In genomic region chr17:87473441-87473735, GRCm38 (mm10) we compare ENCODE assay signal across 8 mouse cellular contexts. TPM values are rescaled to one million over a fixed set of nuclear protein-coding genes. Genes with fewer than 3 reads are reported as not detected.
DNase-seq lines count a peak whose midpoint lies in the region; ATAC-seq and TF ChIP-seq lines count a peak whose summit lies in the region.

No protein-coding gene starts in this region.

- TF ChIP-seq CTCF in testis, adult 2 months (IDR thresholded peaks at IDR 0.05; ENCODE audit: control insufficient read depth, insufficient read depth, insufficient replicate concordance, low read depth, low read length), result no peak

- H3K4me1 ChIP-seq in heart, embryonic 10.5 days, result peaks cover 62% of the 10 kb centered on the region
- H3K4me1 ChIP-seq in testis, adult 2 months (ENCODE audit: control insufficient read depth, insufficient read depth, low read length), result peaks cover 9% of the 10 kb centered on the region
- peaks cover 69% of the 10 kb centered on the region for H3K4me1 ChIP-seq in liver, embryonic 12.5 days

- H3K4me3 ChIP-seq in heart, embryonic 10.5 days, result peak overlapping the region; percentile 62
- H3K4me3 ChIP-seq in testis, adult 2 months (ENCODE audit: control insufficient read depth, low read depth, low read length), result peak overlapping the region; percentile 40
- peak overlapping the region; percentile 30 for H3K4me3 ChIP-seq in liver, embryonic 12.5 days

- H3K27ac ChIP-seq in heart, embryonic 10.5 days, result peak overlapping the region; percentile 84
- peak overlapping the region; percentile 46 for H3K27ac ChIP-seq in testis, adult 2 months (ENCODE audit: control insufficient read depth, insufficient read depth, low read depth, low read length)
- no peak overlapping the region for H3K27ac ChIP-seq in liver, embryonic 12.5 days

- ATAC-seq in liver, embryonic 12.5 days, result no peak
- ATAC-seq in megakaryocyte, adult 5-6 weeks (ENCODE audit: poor library complexity, severe bottlenecking), result no peak

- H3K4me2 ChIP-seq in liver, embryonic 12.5 days, result peak overlapping the region; percentile 65

- 5% methylated on average over 9 of the region's 9 CpGs for WGBS in heart, embryonic 10.5 days
- WGBS in liver, embryonic 12.5 days (ENCODE audit: insufficient replicate concordance), result 10% methylated on average over 9 of the region's 9 CpGs

- peaks cover 8% of the 10 kb centered on the region for H3K27me3 ChIP-seq in heart, embryonic 10.5 days (ENCODE audit: insufficient read depth, poor library complexity, severe bottlenecking)
- H3K27me3 ChIP-seq in testis, adult 2 months (ENCODE audit: control insufficient read depth, insufficient read depth, low read length), result no peaks in the 10 kb centered on the region
- H3K27me3 ChIP-seq in liver, embryonic 12.5 days (replicated peaks), result peaks cover 43% of the 10 kb centered on the region

- intact Hi-C loops in heart, postnatal 36 days (cut with DNase I), result loop anchor here (2.0 kb wide), 1 partner anchor 27 kb away; the partner anchor contains the start of gene Calm2

- H3K9me3 ChIP-seq in heart, embryonic 10.5 days, result no peaks in the 10 kb centered on the region
- H3K9me3 ChIP-seq in liver, embryonic 12.5 days (replicated peaks), result no peaks in the 10 kb centered on the region

- no peak overlapping the region; the same call in 1 of the 2 replicates for H3K9ac ChIP-seq in liver, embryonic 12.5 days

- no peak for TF ChIP-seq POLR2A in testis, adult 2 months (IDR thresholded peaks at IDR 0.05; ENCODE audit: control insufficient read depth, low read depth, low read length)

- no peaks in the 10 kb centered on the region for H3K36me3 ChIP-seq in heart, embryonic 10.5 days
- H3K36me3 ChIP-seq in testis, adult 2 months (ENCODE audit: control insufficient read depth, insufficient read depth, low read length), result no peaks in the 10 kb centered on the region
- H3K36me3 ChIP-seq in liver, embryonic 12.5 days, result no peaks in the 10 kb centered on the region

- DNase-seq in heart, embryonic 10.5 days (ENCODE audit: low spot score), result no peak
- DNase-seq in heart, postnatal 36 days, result no peak
- DNase-seq in testis, postnatal 10 days (ENCODE audit: low spot score), result no peak
- DNase-seq in thymus, postnatal 25 days, result no peak
- DNase-seq in cerebellum, adult 11-12 months, result no peak

RNA-seq across cellular contexts. Expression of gene Calm2, which starts 26.7 kb away (rescaled TPM):
- polyA plus RNA-seq in heart, embryonic 10.5 days (2016; fragmentation: Nextera tagmentation; extraction: Ambion mirVana), result 738 and 942 TPM in 2 replicates
- total RNA-seq in heart, postnatal 36 days (2021), result 100 to 1,000 TPM; 133 to 154 TPM
- 174 and 245 TPM in 2 replicates for polyA plus RNA-seq in testis, adult 2 months (2012; rRNA removed)
- polyA plus RNA-seq in liver, embryonic 12.5 days (2016; fragmentation: Nextera tagmentation; extraction: Ambion mirVana), result 401 and 435 TPM in 2 replicates
- 594 and 654 TPM in 2 replicates for total RNA-seq in megakaryocyte, adult 5-6 weeks (2015)
- 1,417 and 1,603 TPM in 2 replicates for total RNA-seq in megakaryocyte, adult 5-6 weeks (2017)

RNA-seq across cellular contexts. Expression of gene Stpg4, which starts 45.8 kb away (rescaled TPM):
- 0.52 TPM in 1 of 2 replicates, not detected in the other for polyA plus RNA-seq in heart, embryonic 10.5 days (2016; fragmentation: Nextera tagmentation; extraction: Ambion mirVana)
- not detected for total RNA-seq in heart, postnatal 36 days (2021)
- 382 and 415 TPM in 2 replicates for polyA plus RNA-seq in testis, adult 2 months (2012; rRNA removed)
- polyA plus RNA-seq in liver, embryonic 12.5 days (2016; fragmentation: Nextera tagmentation; extraction: Ambion mirVana), result not detected in 2 replicates
- not detected in 2 replicates for total RNA-seq in megakaryocyte, adult 5-6 weeks (2015)
- total RNA-seq in megakaryocyte, adult 5-6 weeks (2017), result not detected in 2 replicates

Comparison
In these comparisons a context has a peak if more than half of its experiments do, and no peak if none do; other contexts are left out.
1. RNA of gene Stpg4, which starts 45.8 kb away (polyA plus RNA-seq): 382 to 415 TPM in testis, adult 2 months; 0.52 TPM in heart, embryonic 10.5 days and not detected in liver, embryonic 12.5 days; every median in the first group is over 100 times any median in the second.
2. Peak in every context shown above with its lines, with median percentiles within 50 percentile points of each other: H3K4me3 ChIP-seq.